Mouse (Mus musculus) 3134 (cell line): ENCODE results near the gene Rpl24.
"Not testable (repeated sequence)": the region's sequence is repeated elsewhere in the genome, so short reads cannot be mapped to it uniquely, and the experiment has no call there.

Experiments
- DNase-seq: peaks from one replicate; pipeline ENCODE4 v3.0.0-alpha.2; 2011; ENCODE audit warnings: low spot score; ENCODE audit not compliant: insufficient read length; ENCODE audit errors: extremely low read depth

Gene Rpl24

GRCm38 (mm10) chr16:55966212-55966871 is at the start of gene Rpl24:
Rpl24 (plus strand) TSS chr16:55966275.
- peak; percentile 80 for DNase-seq

DNA sequence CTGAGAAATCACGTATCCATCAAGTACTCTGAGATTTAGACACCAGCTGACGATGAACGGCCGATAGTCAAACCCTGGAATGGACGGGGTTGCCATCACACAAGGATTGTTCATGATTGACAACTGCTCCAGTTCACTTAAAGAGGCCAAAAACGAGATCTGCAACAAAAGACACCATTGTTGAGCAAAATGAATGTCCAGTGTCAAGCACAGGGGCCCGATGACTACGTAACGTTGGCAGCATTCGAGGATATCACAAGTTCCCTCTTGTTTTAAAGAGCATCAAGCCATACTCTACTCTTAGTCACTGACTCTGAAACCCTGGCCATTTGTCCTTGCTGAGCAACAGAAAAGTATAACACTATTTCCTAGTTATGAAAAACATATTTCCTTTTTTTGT is 44.0 kb upstream of the Rpl24 start:
- DNase-seq: no peak

- no peak for DNase-seq
Measured at GRCm38 (mm10) chr16:55924010-55924409, 42.1 kb upstream of the Rpl24 start.

DNA sequence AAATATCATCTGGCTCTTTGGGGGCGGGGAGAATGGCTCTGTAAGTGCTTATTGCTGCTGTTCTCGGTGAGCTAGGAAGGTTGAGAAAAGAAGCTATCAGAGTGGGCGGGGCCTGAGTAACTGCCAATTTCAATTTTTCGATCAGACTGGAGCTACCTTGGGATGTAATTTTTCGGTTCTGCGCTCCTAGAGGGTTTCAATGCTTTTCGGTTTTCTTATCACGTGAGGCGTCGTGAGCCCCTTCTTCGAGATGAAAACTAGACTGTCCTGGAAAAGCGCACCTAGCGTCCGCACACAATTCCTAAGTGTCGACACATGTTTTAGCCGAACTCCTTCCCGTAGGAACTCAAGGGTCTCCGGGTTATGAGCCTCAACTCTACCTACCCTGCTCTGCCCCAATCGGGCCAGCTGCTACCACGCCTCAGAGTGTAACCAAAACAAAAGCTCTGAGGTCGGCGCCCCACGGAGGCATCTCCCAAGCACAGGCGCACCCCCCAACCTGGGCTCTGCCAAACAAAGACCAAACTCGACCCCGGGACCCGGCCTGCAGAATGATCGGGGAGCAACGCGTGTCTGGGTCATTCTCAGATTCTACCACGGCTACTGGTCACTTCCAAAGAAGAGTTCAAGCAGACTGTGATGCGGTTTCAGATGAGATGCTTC is 32.3 kb upstream of the Rpl24 start:
- no peak for DNase-seq

DNA sequence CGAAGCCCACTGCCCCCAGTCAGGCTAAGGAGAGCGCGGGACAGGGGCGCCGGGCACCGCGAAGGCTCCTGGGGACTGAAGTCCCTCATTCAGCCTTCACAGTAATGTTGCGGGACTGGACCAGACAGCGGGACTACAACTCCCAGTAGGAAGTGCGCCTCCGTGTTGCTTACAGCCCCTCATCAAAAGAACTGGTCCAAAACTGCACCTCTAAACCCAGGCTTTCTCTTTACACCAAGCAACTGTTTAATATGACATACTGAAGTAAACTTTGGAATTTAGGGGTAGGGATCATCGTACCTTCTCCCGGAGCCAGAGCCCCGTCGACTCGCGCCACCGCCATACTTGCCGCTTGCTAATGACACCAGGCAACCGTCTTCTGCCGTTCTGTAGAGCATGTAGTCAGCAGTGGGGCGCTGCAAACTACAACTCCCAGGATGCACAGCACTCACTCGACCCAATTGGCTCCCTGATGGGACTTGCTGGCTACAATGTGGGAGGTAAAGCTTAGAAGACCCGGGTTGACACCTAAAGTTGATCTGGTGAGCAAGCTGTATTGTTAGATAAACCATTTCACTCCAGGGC is 31.5 kb upstream of the Rpl24 start, which contains the start of gene Cep97:
Cep97 (minus strand) TSS at position 403 of the 585 bp plus-strand sequence.
- DNase-seq: peak; percentile 90

- DNase-seq: no peak
Measured at GRCm38 (mm10) chr16:55938761-55939160, 27.3 kb upstream of the Rpl24 start.

- DNase-seq: no peak
Measured at GRCm38 (mm10) chr16:55939703-55940102, 26.4 kb upstream of the Rpl24 start.

- no peak for DNase-seq
Measured at GRCm38 (mm10) chr16:55940781-55941180, 25.3 kb upstream of the Rpl24 start.

DNA sequence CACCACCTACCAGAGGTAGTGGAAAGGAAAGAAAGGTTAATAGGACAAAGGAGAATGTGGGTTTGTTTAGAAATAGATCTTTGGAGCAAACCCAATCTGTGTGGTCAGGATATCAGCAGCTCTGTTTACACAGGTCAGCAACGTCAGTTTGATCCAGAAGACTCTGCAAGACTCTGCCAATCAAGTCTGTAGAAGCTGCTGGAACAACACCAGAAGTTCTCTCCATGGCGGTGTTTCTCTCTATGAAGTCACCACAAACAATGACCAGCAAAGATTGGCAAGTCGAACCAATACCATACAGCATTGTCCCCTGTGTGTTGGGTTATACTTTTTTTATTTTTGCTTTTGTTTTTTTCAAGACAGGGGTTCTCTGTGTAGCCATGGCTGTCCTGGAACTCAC is 18.8 kb upstream of the Rpl24 start:
- no peak for DNase-seq

DNA sequence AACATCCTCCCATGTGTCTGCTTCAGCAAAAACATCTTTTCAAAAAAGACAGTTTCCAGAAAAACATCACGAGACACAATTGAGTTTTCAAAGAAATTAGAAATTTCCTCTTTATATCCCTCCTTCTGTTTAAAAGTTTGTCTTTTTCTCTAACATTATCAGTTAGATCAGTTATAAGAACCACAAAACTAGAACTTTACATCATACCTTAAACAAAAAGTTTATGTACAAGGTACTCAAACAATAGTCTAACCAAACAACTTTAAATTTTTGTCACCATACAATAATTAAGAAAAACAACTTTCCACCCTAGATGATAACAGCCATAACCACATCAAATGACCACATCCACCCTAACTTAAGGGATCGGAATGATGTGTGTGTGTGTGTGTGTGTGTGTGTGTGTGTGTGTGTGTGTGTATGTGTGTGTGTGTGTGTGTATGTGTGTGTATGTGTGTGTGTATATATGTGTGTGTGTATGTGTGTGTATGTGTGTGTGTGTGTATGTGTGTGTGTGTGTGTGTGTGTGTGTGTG is 18.1 kb upstream of the Rpl24 start:
- DNase-seq: not testable (repeated sequence)

DNA sequence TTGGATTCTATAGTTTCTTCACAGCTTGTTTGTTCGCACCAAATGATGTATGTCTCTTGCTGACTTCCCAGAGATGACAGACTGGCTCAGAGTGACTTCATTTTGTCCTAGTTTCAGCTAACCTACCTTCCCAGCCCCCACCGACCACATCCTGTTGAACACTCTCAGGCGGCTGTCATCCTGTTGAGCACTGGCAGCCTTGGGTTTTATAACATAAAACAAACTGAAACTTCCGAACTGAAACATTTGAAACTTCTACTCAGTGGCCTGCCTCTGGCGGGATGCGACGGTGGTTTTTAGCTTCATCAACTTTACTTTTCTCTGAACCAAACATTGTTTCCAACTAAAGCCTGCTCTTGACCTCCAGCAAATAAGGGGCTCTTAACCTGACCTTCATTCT is 17.1 kb upstream of the Rpl24 start:
- DNase-seq: peak; percentile 58

GRCm38 (mm10) chr16:55950462-55950861 is 15.6 kb upstream of the Rpl24 start:
- no peak for DNase-seq

GRCm38 (mm10) chr16:55950946-55951678 is 15.0 kb upstream of the Rpl24 start:
- DNase-seq: peak; percentile 49

GRCm38 (mm10) chr16:55951679-55952327 is 14.3 kb upstream of the Rpl24 start:
- no peak for DNase-seq

DNA sequence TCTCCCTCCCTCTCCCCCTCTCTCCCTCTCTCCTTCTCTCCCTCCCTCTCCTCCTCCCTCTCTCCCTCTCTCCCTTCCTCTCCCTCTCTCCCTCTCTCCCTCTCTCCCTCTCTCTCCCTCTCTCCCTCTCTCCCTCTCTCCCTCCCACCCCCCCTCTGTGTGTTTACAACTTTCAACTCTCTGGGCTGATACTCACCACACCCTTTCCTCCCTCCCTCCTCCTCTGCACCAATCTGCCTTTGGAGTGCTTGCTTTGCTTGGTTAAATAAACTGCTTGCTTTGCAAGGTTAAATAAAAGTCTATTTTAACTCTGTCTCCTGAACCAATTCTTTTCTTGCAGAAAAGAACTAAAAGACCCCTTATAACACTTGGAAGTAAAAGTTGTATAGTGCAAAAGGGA is 13.3 kb upstream of the Rpl24 start:
- no peak for DNase-seq

DNA sequence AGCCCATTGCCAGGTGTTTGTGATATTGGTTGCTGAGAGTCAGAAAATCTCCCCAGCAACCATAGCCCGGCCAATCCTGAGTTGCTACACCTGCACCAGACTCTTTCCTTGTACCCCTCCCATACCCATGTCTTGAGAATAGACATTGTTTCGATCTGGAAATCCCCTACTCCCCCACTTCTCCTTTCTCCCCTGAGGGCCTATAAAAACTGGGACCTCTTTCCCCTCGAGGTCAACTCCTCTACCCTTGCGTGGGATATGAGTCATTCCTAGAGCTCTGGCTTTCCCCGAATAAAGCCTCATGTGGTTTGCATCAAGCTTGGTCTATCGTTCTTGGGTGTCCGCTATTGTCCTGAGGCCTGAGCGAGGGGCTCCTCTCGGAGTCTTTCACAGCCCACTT is 11.9 kb upstream of the Rpl24 start:
- not testable (repeated sequence) for DNase-seq

GRCm38 (mm10) chr16:55963068-55963467 is 3.0 kb upstream of the Rpl24 start:
- DNase-seq: not testable (repeated sequence)

DNA sequence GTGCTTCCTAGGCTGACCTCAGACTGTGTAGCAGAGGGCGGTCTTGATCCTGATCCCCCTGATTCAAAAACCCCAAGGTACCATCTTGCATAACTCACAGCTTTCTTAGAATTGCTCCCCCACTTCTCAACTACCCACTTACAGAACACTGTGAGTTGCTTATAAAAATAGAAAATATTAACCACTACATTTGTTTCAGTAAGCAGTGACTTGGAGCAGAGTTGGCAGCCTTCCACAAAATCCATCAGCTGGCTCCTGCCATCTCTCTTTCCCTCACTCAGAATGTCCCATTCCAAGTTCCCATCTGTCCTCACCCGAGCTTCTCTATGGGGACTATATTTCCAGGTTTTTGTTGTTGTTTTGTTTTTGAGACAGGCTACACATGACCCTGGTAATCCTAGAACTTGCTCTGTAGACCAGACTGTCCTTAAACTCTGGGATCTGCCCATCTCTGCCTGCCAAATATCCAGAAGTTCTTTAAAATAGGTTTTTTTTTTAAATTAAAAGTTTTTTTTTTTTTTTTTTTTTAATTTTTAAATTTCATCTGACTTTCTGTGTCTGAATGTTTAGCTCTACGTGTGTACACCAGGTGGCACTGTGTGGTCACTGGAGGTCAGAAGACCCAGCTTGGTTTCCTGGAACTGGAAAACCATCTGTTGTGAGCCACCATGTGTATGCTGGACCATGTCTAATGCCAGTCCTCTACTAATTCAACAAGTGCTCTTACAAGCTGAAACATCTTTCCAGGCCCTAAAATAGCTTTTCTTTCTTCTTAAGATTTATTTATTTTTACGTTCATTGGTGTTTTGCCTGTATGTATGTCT is 1.7 kb upstream of the Rpl24 start:
- no peak for DNase-seq

DNA sequence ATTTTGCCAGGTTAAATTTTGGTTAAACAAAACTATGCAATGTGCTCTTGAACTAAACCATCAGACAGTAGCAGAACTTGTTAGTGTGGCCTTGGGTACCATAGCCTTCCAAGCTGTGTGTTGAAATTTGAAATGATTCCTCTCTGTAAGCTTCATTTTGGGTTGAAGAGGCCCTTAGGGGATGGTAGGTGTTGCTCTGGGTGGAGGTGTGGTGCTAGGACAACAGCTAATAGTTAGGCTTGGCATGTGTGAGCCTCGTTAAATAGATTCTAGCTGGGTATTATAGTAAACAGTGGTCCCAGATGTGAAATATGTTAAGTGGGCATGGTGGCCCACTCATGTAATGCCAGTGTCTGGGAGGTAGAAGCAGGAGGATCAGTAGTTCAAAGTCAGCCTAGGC is 1.1 kb downstream of the Rpl24 start:
- no peak for DNase-seq

DNA sequence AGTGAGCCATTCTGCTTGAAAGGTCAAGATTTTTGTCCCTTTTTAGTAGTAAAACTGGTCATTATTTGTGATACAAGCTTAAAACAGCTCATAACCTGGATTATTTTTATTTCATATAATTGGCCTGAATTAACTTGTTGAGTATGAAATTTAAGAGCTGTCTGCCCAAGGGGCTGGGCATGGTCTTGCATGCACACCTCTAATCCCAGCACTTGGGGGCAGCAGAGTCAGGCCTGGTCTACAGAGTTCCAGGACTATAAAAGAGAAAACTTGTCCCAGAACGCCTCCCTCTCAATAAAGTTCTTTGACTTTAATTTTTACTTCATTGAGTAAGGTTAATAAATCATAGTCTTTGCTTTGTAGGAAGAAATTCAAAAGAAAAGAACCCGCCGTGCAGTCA is 3.1 kb downstream of the Rpl24 start:
- peak; percentile 25 for DNase-seq
